Mouse (Mus musculus) stomach, embryonic 14.5 days (tissue): Measurements from ENCODE around the gene Clip4. TPM values are rescaled to one million over a fixed set of nuclear protein-coding genes. Genes with fewer than 3 reads are reported as not detected.
A peak's percentile ranks its signal among the peaks of the same experiment; 100 is the strongest.
"Not testable (repeated sequence)": the region's sequence is repeated elsewhere in the genome, so short reads cannot be mapped to it uniquely, and the experiment has no call there.

Experiments
- ATAC-seq: fragments of 200-750 bp; cut with Nextera tagmentation; 2 replicates; pipeline ENCODE4 v1.8.0; 2017; ENCODE audit warnings: low read depth, moderate TSS enrichment; ENCODE audit not compliant: insufficient number of reproducible peaks, insufficient read depth, low FRiP score
- H3K27ac ChIP-seq: fragments of 300-500 bp; sonication (generic); 2 replicates; pipeline ENCODE4 v1.5.1; 2014; ENCODE audit warnings: mild to moderate bottlenecking, low read length, moderate library complexity, mixed read lengths
- H3K27me3 ChIP-seq: fragments of 300-500 bp; sonication (generic); 2 replicates; pipeline ENCODE4 v1.6.1; 2014; ENCODE audit warnings: low read length, control low read depth, mixed read lengths; ENCODE audit not compliant: control insufficient read depth, insufficient read depth
- H3K36me3 ChIP-seq: fragments of 300-500 bp; sonication (generic); 2 replicates; pipeline ENCODE4 v1.6.1; 2014; ENCODE audit warnings: mild to moderate bottlenecking, control low read depth, low read length, moderate library complexity, mixed read lengths; ENCODE audit not compliant: control insufficient read depth, insufficient read depth
- H3K4me1 ChIP-seq: fragments of 300-500 bp; sonication (generic); 2 replicates; pipeline ENCODE4 v1.6.1; 2014; ENCODE audit warnings: low read length, control low read depth, mixed read lengths; ENCODE audit not compliant: control insufficient read depth, insufficient read depth
- H3K4me2 ChIP-seq: fragments of 300-500 bp; sonication (generic); replicated peaks from 2 replicates; pipeline ENCODE4 v1.6.1; 2014; ENCODE audit warnings: low read depth, low read length, control low read depth
- H3K4me3 ChIP-seq: fragments of 300-500 bp; sonication (generic); 2 replicates; pipeline ENCODE4 v1.5.1; 2014; ENCODE audit warnings: low read depth, low read length, control low read depth
- H3K9ac ChIP-seq: fragments of 300-500 bp; sonication (generic); replicated peaks from 2 replicates; pipeline ENCODE4 v1.6.1; 2014; ENCODE audit warnings: low read depth, mild to moderate bottlenecking, control low read depth, low read length, moderate library complexity, mixed read lengths
- H3K9me3 ChIP-seq: fragments of 300-500 bp; sonication (generic); 2 replicates; pipeline ENCODE4 v1.6.1; 2016; ENCODE audit warnings: low read depth, low read length, control low read depth; ENCODE audit not compliant: control insufficient read depth
- WGBS: fragments of 180-500 bp; shearing (Covaris S2); extraction: QIAGEN DNeasy Blood & Tissue Kit; methylation state at CpG from one replicate; pipeline ENCODE4 v1.1.7; 2014; 5-methylcytosine and 5-hydroxymethylcytosine counted together
- polyA plus RNA-seq: library from polyadenylated mRNA; unstranded; fragments of >200 nt; fragmentation: Nextera tagmentation; extraction: Ambion mirVana; gene quantifications from 2 replicates; pipeline ENCODE4 v1.2.1, GENCODE M21; 2014

Clip4 gene
- polyA plus RNA-seq = 7.5 and 8.2 TPM in 2 replicates

DNA sequence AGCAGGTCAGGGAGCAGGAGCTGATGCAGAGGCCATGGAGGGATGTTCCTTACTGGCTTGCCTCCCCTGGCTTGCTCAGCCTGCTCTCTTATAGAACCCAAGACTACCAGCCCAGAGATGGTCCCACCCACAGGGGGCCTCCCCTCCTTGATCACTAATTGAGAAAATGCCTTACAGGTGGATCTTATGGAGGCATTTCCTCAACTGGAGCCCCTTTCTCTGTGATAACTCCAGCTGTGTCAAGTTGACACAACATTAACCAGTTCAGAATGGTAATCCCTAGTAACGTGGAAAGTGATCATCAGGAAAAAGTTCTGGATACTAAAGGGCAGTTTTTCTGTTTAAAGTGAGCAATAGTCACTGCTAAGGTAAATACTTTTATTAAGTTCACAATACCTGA lies at the start of gene Clip4:
Gene Clip4 (plus strand): TSS at position 301 of the 400 bp plus-strand sequence.
- not testable (repeated sequence) for ATAC-seq, H3K4me1 ChIP-seq, H3K27me3 ChIP-seq, H3K4me3 ChIP-seq, H3K4me2 ChIP-seq, H3K9ac ChIP-seq, H3K9me3 ChIP-seq, H3K36me3 ChIP-seq, H3K27ac ChIP-seq
- 63% methylated on average over 1 of the region's 1 CpGs for WGBS

DNA sequence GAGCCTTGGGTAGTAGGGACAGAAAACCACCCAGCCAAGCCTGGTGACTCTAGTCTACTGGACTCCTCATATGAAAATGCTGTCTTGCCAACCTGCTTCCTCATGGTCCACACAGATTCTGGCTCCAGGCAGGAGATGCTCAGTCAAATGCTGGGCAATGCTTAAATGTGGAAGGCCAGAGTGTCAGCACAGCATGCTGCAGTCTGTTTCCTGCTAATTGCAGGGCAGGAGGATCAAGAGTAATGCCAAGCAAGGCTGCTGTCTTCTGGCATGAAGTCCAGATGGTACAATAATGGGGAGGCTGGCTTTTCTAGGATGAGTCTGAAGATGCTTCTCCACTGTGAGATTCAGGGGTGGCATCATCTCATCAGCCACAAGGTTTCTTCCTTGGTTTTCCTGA lies 47.8 kb upstream of the Clip4 start:
- no peak overlapping the region for H3K27ac ChIP-seq
- H3K4me2 ChIP-seq = no peak overlapping the region
- H3K27me3 ChIP-seq = no peaks in the 10 kb centered on the region
- ATAC-seq = no peak
- H3K9me3 ChIP-seq = no peaks in the 10 kb centered on the region
- H3K36me3 ChIP-seq = no peaks in the 10 kb centered on the region
- no peak overlapping the region for H3K4me3 ChIP-seq
- no peaks in the 10 kb centered on the region for H3K4me1 ChIP-seq
- no peak overlapping the region for H3K9ac ChIP-seq

DNA sequence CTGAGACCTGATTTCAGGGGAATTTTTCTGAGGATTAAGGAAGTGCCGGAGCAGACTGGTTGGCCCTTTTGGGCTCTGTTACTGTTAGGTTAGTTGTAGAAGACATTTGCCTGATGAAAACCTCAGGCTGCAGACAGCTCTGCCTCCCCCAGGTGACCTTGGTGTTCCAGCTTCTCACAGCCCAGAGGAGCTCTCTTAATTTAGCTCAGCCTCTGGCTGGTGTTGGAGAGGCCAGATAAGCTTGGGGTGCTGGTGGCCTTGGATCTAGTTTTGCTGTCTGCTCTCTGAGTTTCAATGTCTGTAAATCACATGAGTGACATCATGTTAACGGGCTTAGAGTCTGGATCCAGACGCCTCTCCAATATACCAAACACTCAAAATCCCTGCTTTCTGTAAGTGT lies 47.3 kb upstream of the Clip4 start:
- Histone ChIP-seq H3K27me3 (no peaks in the 10 kb centered on the region), H3K9me3 (no peaks in the 10 kb centered on the region), H3K4me3 (no peak overlapping the region), H3K9ac (no peak overlapping the region), H3K27ac (no peak overlapping the region), H3K4me1 (no peaks in the 10 kb centered on the region), H3K36me3 (no peaks in the 10 kb centered on the region), H3K4me2 (no peak overlapping the region)
- no peak for ATAC-seq
- 63% methylated on average over 3 of the region's 3 CpGs for WGBS

DNA sequence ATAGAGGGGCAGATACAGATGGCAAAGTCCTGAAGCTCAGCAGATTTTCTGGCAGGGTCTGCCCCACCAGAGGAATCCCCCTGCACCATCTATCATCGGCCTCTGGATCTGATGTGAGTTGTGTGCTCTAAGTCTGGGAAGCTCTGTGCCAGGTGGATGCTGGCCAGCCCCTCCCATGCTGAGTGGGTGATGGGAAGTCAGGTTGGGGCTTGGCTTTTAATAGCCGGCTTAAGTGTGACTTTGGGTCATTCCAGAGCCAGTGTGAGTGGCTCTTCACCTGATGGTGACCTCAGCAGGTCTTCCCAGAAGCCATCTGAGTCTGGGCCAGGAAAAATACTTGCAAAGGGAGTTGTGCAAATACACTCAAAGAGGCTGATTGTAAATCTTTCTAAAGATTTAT lies 37.6 kb upstream of the Clip4 start:
- no peaks in the 10 kb centered on the region for H3K9me3 ChIP-seq
- H3K9ac ChIP-seq = no peak overlapping the region
- no peaks in the 10 kb centered on the region for H3K4me1 ChIP-seq
- 47% methylated on average over 2 of the region's 2 CpGs for WGBS
- no peak overlapping the region for H3K4me3 ChIP-seq
- H3K27ac ChIP-seq = no peak overlapping the region
- no peaks in the 10 kb centered on the region for H3K27me3 ChIP-seq
- ATAC-seq = peak; percentile 18; the same call in 1 of the 2 replicates
- H3K36me3 ChIP-seq = no peaks in the 10 kb centered on the region
- no peak overlapping the region for H3K4me2 ChIP-seq

DNA sequence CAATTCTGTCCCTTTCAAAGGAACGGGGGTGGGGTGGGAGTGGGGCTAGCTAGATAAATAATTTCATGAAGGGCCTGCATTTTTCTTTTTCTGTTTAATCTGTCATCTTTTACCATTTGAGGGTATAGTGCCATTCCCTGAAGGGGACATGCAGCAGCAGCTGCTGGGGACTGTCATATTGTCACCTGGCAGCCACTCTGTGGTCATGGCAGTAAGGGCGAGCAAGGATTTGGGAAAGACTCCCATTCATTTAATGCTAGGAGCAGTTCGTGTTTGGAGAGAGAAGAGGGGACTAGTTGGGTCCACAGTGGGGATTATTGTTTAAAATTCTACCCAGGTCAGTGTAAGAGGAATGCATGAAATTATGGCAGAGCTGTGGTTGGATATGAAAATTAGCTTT lies 31.8 kb upstream of the Clip4 start:
- Histone ChIP-seq H3K27ac (no peak overlapping the region), H3K4me3 (no peak overlapping the region), H3K4me1 (no peaks in the 10 kb centered on the region), H3K4me2 (no peak overlapping the region), H3K9ac (no peak overlapping the region), H3K36me3 (no peaks in the 10 kb centered on the region), H3K9me3 (no peaks in the 10 kb centered on the region), H3K27me3 (no peaks in the 10 kb centered on the region)
- no peak for ATAC-seq
- WGBS = 50% methylated on average over 3 of the region's 3 CpGs

DNA sequence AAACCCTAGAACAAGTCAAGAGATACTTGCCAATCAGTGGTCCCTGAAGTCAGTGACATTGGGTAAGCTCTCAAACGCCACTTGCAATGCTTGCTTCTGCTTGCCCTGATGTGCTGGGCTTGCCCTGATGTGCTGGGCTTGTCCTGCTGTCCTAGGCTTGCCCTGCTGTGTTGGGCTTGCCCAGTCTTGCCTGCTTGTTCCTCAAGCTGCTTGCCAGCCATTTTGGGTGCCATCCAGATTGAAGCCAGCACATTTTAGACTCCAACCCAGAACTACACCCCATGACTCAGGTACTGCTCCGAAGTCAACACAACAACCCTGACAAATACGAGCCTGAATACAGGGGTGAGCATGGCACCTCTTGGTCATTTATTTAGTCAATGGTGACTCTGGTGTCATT lies 26.1 kb upstream of the Clip4 start:
- no peak overlapping the region for H3K4me2 ChIP-seq
- H3K27ac ChIP-seq = no peak overlapping the region
- H3K36me3 ChIP-seq = no peaks in the 10 kb centered on the region
- no peaks in the 10 kb centered on the region for H3K9me3 ChIP-seq
- ATAC-seq = no peak
- 84% methylated on average over 3 of the region's 3 CpGs for WGBS
- H3K27me3 ChIP-seq = no peaks in the 10 kb centered on the region
- H3K4me3 ChIP-seq = no peak overlapping the region
- no peaks in the 10 kb centered on the region for H3K4me1 ChIP-seq
- no peak overlapping the region for H3K9ac ChIP-seq

DNA sequence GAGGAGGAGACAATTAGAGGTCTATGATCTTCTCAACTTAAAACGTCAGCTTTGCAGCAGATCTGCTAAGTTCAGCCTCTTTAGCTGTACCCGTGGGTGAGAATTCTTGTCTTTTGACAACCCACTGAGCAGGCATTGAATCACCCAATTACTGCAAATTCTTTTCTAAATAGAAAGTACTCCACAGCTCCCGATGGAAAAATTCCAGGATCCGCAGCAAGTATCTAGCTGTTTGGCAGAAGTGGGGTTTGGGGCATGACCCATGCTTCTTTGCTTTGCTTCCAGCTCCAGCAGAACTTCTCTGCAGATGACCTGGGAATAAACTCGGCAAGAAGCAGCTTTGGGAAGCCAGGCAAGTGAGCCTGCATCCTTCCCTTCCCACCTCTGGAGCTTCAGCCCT lies 25.3 kb upstream of the Clip4 start:
- Histone ChIP-seq H3K9ac (no peak overlapping the region), H3K36me3 (no peaks in the 10 kb centered on the region), H3K27ac (no peak overlapping the region), H3K9me3 (no peaks in the 10 kb centered on the region), H3K4me3 (no peak overlapping the region), H3K4me1 (no peaks in the 10 kb centered on the region), H3K27me3 (no peaks in the 10 kb centered on the region), H3K4me2 (no peak overlapping the region)
- 31% methylated on average over 5 of the region's 5 CpGs for WGBS
- no peak for ATAC-seq

DNA sequence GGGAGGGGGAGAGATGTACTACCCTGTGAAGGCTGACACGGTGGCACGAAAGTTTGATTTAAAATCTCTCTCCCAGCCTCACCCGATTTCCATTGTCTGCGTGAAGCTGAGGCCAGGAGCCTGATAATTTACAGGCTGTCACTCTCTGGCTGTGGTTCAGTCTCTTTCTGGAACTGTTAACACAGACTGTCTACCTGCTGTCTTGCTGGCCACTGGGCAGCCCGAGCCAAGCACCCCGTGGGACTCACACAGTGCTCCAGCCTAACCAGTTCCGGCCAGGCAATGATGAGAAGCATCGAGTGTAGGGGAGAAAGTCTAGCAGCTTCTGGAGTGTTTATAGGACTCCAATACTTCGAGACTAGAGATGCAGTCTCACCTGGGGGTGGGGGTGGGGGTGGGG lies 22.2 kb upstream of the Clip4 start:
- no peaks in the 10 kb centered on the region for H3K9me3 ChIP-seq
- H3K27ac ChIP-seq = no peak overlapping the region
- no peak overlapping the region for H3K4me3 ChIP-seq
- no peaks in the 10 kb centered on the region for H3K27me3 ChIP-seq
- H3K4me1 ChIP-seq = no peaks in the 10 kb centered on the region
- no peak overlapping the region for H3K4me2 ChIP-seq
- no peak overlapping the region for H3K9ac ChIP-seq
- 63% methylated on average over 9 of the region's 9 CpGs for WGBS
- H3K36me3 ChIP-seq = no peaks in the 10 kb centered on the region
- ATAC-seq = no peak

DNA sequence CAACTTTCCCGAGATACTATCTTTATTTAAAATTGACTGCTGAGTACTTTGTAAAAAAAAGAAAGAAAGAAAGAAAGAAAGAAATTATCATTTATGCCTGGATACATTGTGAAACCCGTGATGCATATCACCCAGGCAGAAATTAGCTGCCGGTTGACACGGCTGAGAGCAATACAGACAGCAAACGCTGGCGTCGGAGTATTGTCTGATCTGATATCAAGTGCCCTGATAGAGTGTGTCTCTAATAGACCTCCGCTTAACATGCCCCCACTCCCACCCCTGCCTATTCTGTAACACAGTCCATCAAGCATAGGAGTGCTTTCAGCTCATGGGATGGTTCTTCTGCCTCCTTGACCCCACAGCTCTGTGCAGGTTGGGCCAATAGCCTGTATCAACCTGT lies 20.7 kb upstream of the Clip4 start:
- Histone ChIP-seq H3K27ac (no peak overlapping the region), H3K9me3 (no peaks in the 10 kb centered on the region), H3K36me3 (no peaks in the 10 kb centered on the region), H3K9ac (no peak overlapping the region), H3K27me3 (no peaks in the 10 kb centered on the region), H3K4me1 (no peaks in the 10 kb centered on the region), H3K4me2 (no peak overlapping the region), H3K4me3 (no peak overlapping the region)
- no peak for ATAC-seq
- WGBS = 76% methylated on average over 8 of the region's 8 CpGs
